Mouse (Mus musculus) MEL (cell line): ENCODE data around the gene Atic. TPM values are rescaled to one million over a fixed set of nuclear protein-coding genes. Genes with fewer than 3 reads are reported as not detected.

Experiments used
- DNase-seq: peaks from one replicate; pipeline ENCODE4 v3.0.0; 2011; ENCODE audit warnings: low read depth, low spot score
- H3K27ac ChIP-seq: 2 replicates; pipeline ENCODE4 v1.5.1; 2012; ENCODE audit warnings: low read depth, mild to moderate bottlenecking, control low read depth, low read length, moderate library complexity; ENCODE audit not compliant: control insufficient read depth
- H3K27me3 ChIP-seq, 2 experiments: fragments of 150-350 bp in 1 of 2; sonication (generic) in 1 of 2; 2 replicates each; pipeline ENCODE4 v1.6.1; 2012; ENCODE audit warnings: low read length in 2 of 2, mild to moderate bottlenecking in 2 of 2, improper control_type of control experiment in 1 of 2, moderate library complexity in 1 of 2; ENCODE audit not compliant: insufficient read depth in 2 of 2, control insufficient read depth in 1 of 2
- H3K36me3 ChIP-seq, 2 experiments: 2 replicates each; pipeline ENCODE4 v1.6.1; 2012 to 2014; ENCODE audit warnings: low read length in 2 of 2, improper control_type of control experiment in 1 of 2, inconsistent platforms in 1 of 2, mild to moderate bottlenecking in 1 of 2; ENCODE audit not compliant: insufficient read depth in 2 of 2, control insufficient read depth in 1 of 2
- H3K4me1 ChIP-seq, 2 experiments: fragments of 150-350 bp in 1 of 2; sonication (generic) in 1 of 2; 2 replicates each; pipeline ENCODE4 v1.6.1; 2012; ENCODE audit warnings: low read length in 2 of 2, improper control_type of control experiment in 1 of 2, mild to moderate bottlenecking in 1 of 2; ENCODE audit not compliant: insufficient read depth in 2 of 2, control insufficient read depth in 1 of 2
- H3K4me3 ChIP-seq, 2 experiments: fragments of 150-350 bp in 1 of 2; sonication (generic) in 1 of 2; 2 replicates each; pipeline ENCODE4 v1.5.1; 2012; ENCODE audit warnings: low read depth in 2 of 2, low read length in 2 of 2, mild to moderate bottlenecking in 2 of 2, moderate library complexity in 2 of 2, control low read depth in 1 of 2, improper control_type of control experiment in 1 of 2; ENCODE audit not compliant: control insufficient read depth in 1 of 2, insufficient read depth in 1 of 2
- H3K79me2 ChIP-seq: 2 replicates; pipeline ENCODE4 v1.6.1; 2012; ENCODE audit warnings: mild to moderate bottlenecking, low read length, moderate library complexity; ENCODE audit not compliant: control insufficient read depth, poor library complexity, insufficient read depth
- H3K9ac ChIP-seq: 2 replicates; pipeline ENCODE4 v1.6.1; 2012; ENCODE audit warnings: low read depth, mild to moderate bottlenecking, control low read depth, low read length, moderate library complexity; ENCODE audit not compliant: control insufficient read depth, poor library complexity, severe bottlenecking
- H3K9me3 ChIP-seq: fragments of 150-350 bp; sonication (generic); replicated peaks from 2 replicates; pipeline ENCODE4 v1.6.1; 2012; ENCODE audit warnings: mild to moderate bottlenecking, low read length, improper control_type of control experiment, moderate library complexity; ENCODE audit not compliant: insufficient read depth
- BHLHE40 ChIP-seq: IDR thresholded peaks from 2 replicates; pipeline ENCODE4 v1.6.1; 2012; ENCODE audit warnings: low read depth, mild to moderate bottlenecking, inconsistent platforms, low read length, improper control_type of control experiment, borderline replicate concordance
- CHD1 ChIP-seq: IDR thresholded peaks from 2 replicates; pipeline ENCODE4 v1.6.1; 2012; ENCODE audit warnings: low read depth, mild to moderate bottlenecking, inconsistent platforms, low read length, improper control_type of control experiment
- CHD2 ChIP-seq: IDR thresholded peaks from 2 replicates; pipeline ENCODE4 v1.6.1; 2011; ENCODE audit warnings: low read length, improper control_type of control experiment
- CTCF ChIP-seq, 3 experiments: IDR thresholded peaks in 2 of 3; conservative IDR thresholded peaks in 1 of 3; 2 replicates each; pipeline ENCODE4 v1.5.1; 2011 to 2012; ENCODE audit warnings: low read length in 3 of 3, low read depth in 2 of 3, mild to moderate bottlenecking in 2 of 3, improper control_type of control experiment in 1 of 3, inconsistent platforms in 1 of 3, mixed read lengths in 1 of 3, moderate library complexity in 1 of 3; ENCODE audit not compliant: control insufficient read depth in 1 of 3, insufficient read depth in 1 of 3, poor library complexity in 1 of 3, severe bottlenecking in 1 of 3
- E2F4 ChIP-seq: IDR thresholded peaks from 2 replicates; pipeline ENCODE4 v1.6.1; 2011; ENCODE audit warnings: low read depth, low read length, improper control_type of control experiment, borderline replicate concordance
- ELF1 ChIP-seq: IDR thresholded peaks from 2 replicates; pipeline ENCODE4 v1.6.1; 2014; ENCODE audit warnings: low read depth, mild to moderate bottlenecking, inconsistent platforms, low read length, improper control_type of control experiment, moderate library complexity
- ETS1 ChIP-seq: IDR thresholded peaks from 2 replicates; pipeline ENCODE4 v1.6.1; 2012; ENCODE audit warnings: low read depth, mild to moderate bottlenecking, inconsistent platforms, low read length, improper control_type of control experiment, moderate library complexity
- GABPA ChIP-seq: IDR thresholded peaks from 2 replicates; pipeline ENCODE4 v1.6.1; 2012; ENCODE audit warnings: low read depth, mild to moderate bottlenecking, inconsistent platforms, low read length, improper control_type of control experiment, moderate library complexity
- GATA1 ChIP-seq: IDR thresholded peaks from 2 replicates; pipeline ENCODE4 v1.6.1; 2011; ENCODE audit warnings: low read depth, low read length, improper control_type of control experiment
- HCFC1 ChIP-seq: IDR thresholded peaks from 2 replicates; pipeline ENCODE4 v1.6.1; 2012; ENCODE audit warnings: low read depth, mild to moderate bottlenecking, inconsistent platforms, low read length, improper control_type of control experiment, moderate library complexity
- KAT2A ChIP-seq: conservative IDR thresholded peaks from 2 replicates; pipeline ENCODE4 v1.6.1; 2012; ENCODE audit warnings: low read depth, low read length, improper control_type of control experiment, inconsistent platforms
- MAFK ChIP-seq: IDR thresholded peaks from 2 replicates; pipeline ENCODE4 v1.6.1; 2011; ENCODE audit warnings: low read depth, mild to moderate bottlenecking, low read length, improper control_type of control experiment, borderline replicate concordance
- MAX ChIP-seq: IDR thresholded peaks from 2 replicates; pipeline ENCODE4 v1.6.1; 2011; ENCODE audit warnings: low read length, improper control_type of control experiment
- MAZ ChIP-seq: IDR thresholded peaks from 2 replicates; pipeline ENCODE4 v1.6.1; 2012; ENCODE audit warnings: low read depth, mild to moderate bottlenecking, inconsistent platforms, low read length, improper control_type of control experiment
- MXI1 ChIP-seq: IDR thresholded peaks from 2 replicates; pipeline ENCODE4 v1.6.1; 2011; ENCODE audit warnings: mild to moderate bottlenecking, low read depth, low read length, improper control_type of control experiment
- MYB ChIP-seq: IDR thresholded peaks from 2 replicates; pipeline ENCODE4 v1.6.1; 2011; ENCODE audit warnings: mild to moderate bottlenecking, low read depth, low read length, improper control_type of control experiment
- MYC ChIP-seq: IDR thresholded peaks from 2 replicates; pipeline ENCODE4 v1.6.1; 2011; ENCODE audit warnings: low read depth, mild to moderate bottlenecking, low read length, improper control_type of control experiment, moderate library complexity
- NELFE ChIP-seq: IDR thresholded peaks from 2 replicates; pipeline ENCODE4 v1.6.1; 2011; ENCODE audit warnings: low read depth, low read length, improper control_type of control experiment
- NRF1 ChIP-seq: IDR thresholded peaks from 2 replicates; pipeline ENCODE4 v1.6.1; 2014; ENCODE audit warnings: low read depth, mild to moderate bottlenecking, inconsistent platforms, low read length, improper control_type of control experiment, moderate library complexity; ENCODE audit not compliant: poor library complexity, insufficient read depth, severe bottlenecking
- POLR2A ChIP-seq, 2 experiments: IDR thresholded peaks; 2 replicates each; pipeline ENCODE4 v1.6.1; 2011 to 2012; ENCODE audit warnings: low read length in 2 of 2, mild to moderate bottlenecking in 2 of 2, control low read depth in 1 of 2, improper control_type of control experiment in 1 of 2, low read depth in 1 of 2, moderate library complexity in 1 of 2; ENCODE audit not compliant: control insufficient read depth in 1 of 2, insufficient read depth in 1 of 2, poor library complexity in 1 of 2
- RAD21 ChIP-seq: IDR thresholded peaks from 2 replicates; pipeline ENCODE4 v1.6.1; 2011; ENCODE audit warnings: mild to moderate bottlenecking, low read depth, low read length, improper control_type of control experiment
- SIN3A ChIP-seq: IDR thresholded peaks from 2 replicates; pipeline ENCODE4 v1.6.1; 2012; ENCODE audit warnings: low read length, improper control_type of control experiment, inconsistent platforms
- TBP ChIP-seq: IDR thresholded peaks from 2 replicates; pipeline ENCODE4 v1.8.0; 2011; ENCODE audit warnings: low read depth, low read length, improper control_type of control experiment
- TCF12 ChIP-seq: IDR thresholded peaks from 2 replicates; pipeline ENCODE4 v1.6.1; 2014; ENCODE audit warnings: low read depth, mild to moderate bottlenecking, inconsistent platforms, low read length, improper control_type of control experiment, moderate library complexity
- UBTF ChIP-seq: IDR thresholded peaks from 2 replicates; pipeline ENCODE4 v1.6.1; 2012; ENCODE audit warnings: low read depth, mild to moderate bottlenecking, inconsistent platforms, low read length, improper control_type of control experiment, moderate library complexity, borderline replicate concordance; ENCODE audit not compliant: insufficient read depth
- USF1 ChIP-seq: IDR thresholded peaks from 2 replicates; pipeline ENCODE4 v1.6.1; 2014; ENCODE audit warnings: low read depth, mild to moderate bottlenecking, inconsistent platforms, low read length, improper control_type of control experiment, moderate library complexity
- USF2 ChIP-seq, 2 experiments: IDR thresholded peaks; 2 replicates each; pipeline ENCODE4 v1.6.1; 2011 to 2012; ENCODE audit warnings: improper control_type of control experiment in 2 of 2, low read length in 2 of 2, borderline replicate concordance in 1 of 2, inconsistent platforms in 1 of 2, low read depth in 1 of 2, mild to moderate bottlenecking in 1 of 2; ENCODE audit not compliant: insufficient read depth in 1 of 2
- ZKSCAN1 ChIP-seq: IDR thresholded peaks from 2 replicates; pipeline ENCODE4 v1.6.1; 2012; ENCODE audit warnings: low read depth, mild to moderate bottlenecking, inconsistent platforms, low read length, improper control_type of control experiment, moderate library complexity
- ZMIZ1 ChIP-seq: IDR thresholded peaks from 2 replicates; pipeline ENCODE4 v1.6.1; 2012; ENCODE audit warnings: low read depth, mild to moderate bottlenecking, inconsistent platforms, low read length, improper control_type of control experiment, moderate library complexity
- polyA plus RNA-seq, 2 experiments: library from polyadenylated mRNA; stranded (reverse) in 1 of 2; unstranded in 1 of 2; fragments of >175 nt in 1 of 2; fragments of >200 nt in 1 of 2; gene quantifications; 2 replicates each; pipeline versions ENCODE4 v1.2.1 to v1.2.4; 2012; ENCODE audit warnings: low replicate concordance in 2 of 2, low read depth in 1 of 2; ENCODE audit not compliant: insufficient read length in 2 of 2, insufficient read depth in 1 of 2, missing spikeins in 1 of 2
- total RNA-seq: library from RNA; depleted of rRNA; stranded (reverse); fragments of 300-350 nt; gene quantifications from 2 replicates; pipeline ENCODE4 v1.2.3, GENCODE M21; 2012; rRNA removed

Gene Atic
- total RNA-seq, result 173 and 190 TPM in 2 replicates
- 100 to 1,000 TPM in 1 of 2 experiments, not detected in 1; 221 TPM for polyA plus RNA-seq

DNA sequence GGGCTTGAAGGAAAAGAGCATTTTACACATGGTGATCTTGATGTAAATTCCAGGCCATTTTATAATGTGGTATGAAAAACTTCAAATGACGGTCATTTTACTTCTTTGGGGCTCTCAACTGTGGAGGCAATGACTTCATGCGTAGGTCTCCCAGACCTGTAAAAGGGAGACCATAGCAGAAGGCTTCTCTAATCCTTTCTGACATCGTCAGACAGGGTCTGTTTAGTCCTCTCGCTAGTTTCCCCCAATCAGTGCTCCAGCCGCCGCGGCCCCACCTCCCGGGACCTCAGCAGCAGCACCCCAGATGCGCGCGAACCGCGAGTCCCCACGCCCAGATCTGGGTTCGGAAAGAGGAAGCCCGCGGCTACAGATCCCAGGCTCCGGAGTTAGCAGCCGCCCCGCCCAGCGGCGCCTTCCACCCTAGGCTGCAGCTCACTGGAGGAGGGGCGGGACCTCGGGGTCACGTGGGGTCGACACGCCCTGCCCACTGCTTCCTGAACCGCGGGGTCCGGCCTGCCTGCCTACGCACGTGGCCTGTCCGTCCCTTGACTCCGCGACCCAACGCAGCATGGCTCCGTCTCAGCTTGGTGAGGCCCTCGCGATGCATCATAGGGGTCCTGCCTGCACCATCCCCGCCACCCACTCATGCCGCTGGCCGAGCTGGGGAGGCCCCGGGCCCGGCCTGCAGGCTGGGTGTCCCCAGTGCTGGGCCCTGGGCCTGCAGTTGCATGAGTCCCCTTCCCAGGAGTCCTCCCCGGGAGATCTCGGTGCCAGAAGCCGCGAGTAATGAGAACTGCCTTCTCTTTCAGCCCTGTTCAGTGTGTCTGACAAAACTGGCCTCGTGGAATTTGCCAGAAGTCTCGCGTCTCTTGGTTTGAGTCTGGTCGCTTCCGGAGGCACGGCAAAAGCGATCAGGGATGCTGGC lies at the start of gene Atic:
Gene Atic, plus strand, starts transcription at position 463 of the 925 bp plus-strand sequence.
- Histone ChIP-seq H3K9ac (peak within 1 kb of the TSS; percentile 87), H3K36me3 (peaks cover 20 to 26% of the 10 kb centered on the region in 2 experiments), H3K79me2 (peaks cover 38% of the 10 kb centered on the region), H3K27me3 (no peaks in the 10 kb centered on the region), H3K4me1 (peaks cover 0 to 6% of the 10 kb centered on the region in 2 experiments; a peak in 3 of 4 replicates), H3K27ac (peak within 1 kb of the TSS; percentile 53), H3K4me3 (peak within 1 kb of the TSS; percentile 69 to 74), H3K9me3 (no peaks in the 10 kb centered on the region)
- peak; percentile 98 for DNase-seq
- TF ChIP-seq ELF1 (peak; percentile 62), BHLHE40 (peak; percentile 50; the same call in 1 of the 2 replicates), GATA1 (no peak), USF2 (IDR thresholded peaks at IDR 0.05; ENCODE audit: borderline replicate concordance in 1 of 2, insufficient read depth in 1 of 2, low read depth in 1 of 2, low read length in 2 of 2) (peak; percentile 51 to 79; a peak in 3 of 4 replicates), HCFC1 (peak; percentile 73), MAX (peak; percentile 99), TCF12 (no peak), CHD2 (peak; percentile 46), ETS1 (no peak), TBP (peak; percentile 59; the same call in 1 of the 2 replicates), CHD1 (no peak), MAZ (0 out of 2 replicates have a peak, but pooled peaks have one; percentile 7), RAD21 (no peak), GABPA (no peak), MYB (no peak), ZMIZ1 (0 out of 2 replicates have a peak, but pooled peaks have one; percentile 30), ZKSCAN1 (no peak), POLR2A (IDR thresholded peaks at IDR 0.05; ENCODE audit: control insufficient read depth in 1 of 2, insufficient read depth in 1 of 2, low read depth in 1 of 2, low read length in 2 of 2, poor library complexity in 1 of 2) (peak; percentile 69 to 83), NELFE (peak; percentile 80), SIN3A (peak; percentile 78), KAT2A (peak; percentile 12; the same call in 1 of the 2 replicates), NRF1 (0 out of 2 replicates have a peak, but pooled peaks have one; percentile 36), MAFK (no peak), CTCF (IDR thresholded peaks at IDR 0.05 in 2 of 3, conservative IDR thresholded peaks at IDR 0.05 in 1 of 3; ENCODE audit: control insufficient read depth in 1 of 3, insufficient read depth in 1 of 3, low read depth in 2 of 3, low read length in 3 of 3, poor library complexity in 1 of 3, severe bottlenecking in 1 of 3) (no peak), E2F4 (peak; percentile 62; the same call in 1 of the 2 replicates), MXI1 (peak; percentile 99), UBTF (no peak), MYC (peak; percentile 95), USF1 (peak; percentile 98)
